ENCODE assay signal across 12 mouse cellular contexts in the genomic region with DNA sequence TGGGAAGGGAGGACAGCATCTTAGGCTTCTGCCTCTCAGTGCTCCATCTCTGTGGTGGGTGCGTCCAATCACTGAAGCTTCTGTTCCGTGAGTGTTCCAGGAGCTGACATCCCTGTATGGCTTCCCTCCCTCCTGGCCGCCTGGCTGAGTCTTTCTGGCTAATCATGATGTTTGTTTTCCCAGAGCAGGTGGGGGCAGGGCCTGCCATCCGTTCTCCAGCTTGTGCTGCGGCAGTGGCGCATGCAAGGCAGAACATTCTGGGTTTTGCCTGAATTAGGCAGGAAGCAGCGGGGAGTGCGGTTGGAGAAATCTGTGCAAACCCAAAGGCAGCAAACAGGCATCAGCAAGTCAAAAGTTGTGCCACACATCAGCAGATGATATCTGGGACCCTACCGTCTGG. TPM values are rescaled to one million over a fixed set of nuclear protein-coding genes. Genes with fewer than 3 reads are reported as not detected.
DNase-seq lines count a peak whose midpoint lies in the region; ATAC-seq and TF ChIP-seq lines count a peak whose summit lies in the region.
"Had no signal": no experiment of that assay in that cellular context is flagged by ENCODE, and none has a peak within 500 bp of the region (broad histone marks: within the 10 kb centered on the region; RNA-seq: fewer than 3 reads in every experiment).

No protein-coding gene starts in this region.

- no peak overlapping the region for H3K4me3 ChIP-seq in heart, embryonic 12.5 days
- no peak overlapping the region for H3K4me3 ChIP-seq in hindbrain, postnatal 0 days (ENCODE audit: low read length)
- no peak overlapping the region for H3K4me3 ChIP-seq in neural tube, embryonic 15.5 days (replicated peaks)

- ATAC-seq in heart, embryonic 12.5 days (ENCODE audit: insufficient number of reproducible peaks, low FRiP score) = 0 out of 2 replicates have a peak, but pooled peaks have one; percentile 9
- 0 out of 2 replicates have a peak, but pooled peaks have one; percentile 24 for ATAC-seq in hindbrain, postnatal 0 days
- ATAC-seq in neural tube, embryonic 15.5 days (ENCODE audit: low FRiP score) = peak; percentile 22; the same call in 1 of the 2 replicates

- peaks cover 44% of the 10 kb centered on the region for H3K4me1 ChIP-seq in heart, embryonic 12.5 days (replicated peaks)
- H3K4me1 ChIP-seq in hindbrain, postnatal 0 days (ENCODE audit: insufficient read depth, low read length) = peaks cover 20% of the 10 kb centered on the region
- peaks cover 20% of the 10 kb centered on the region for H3K4me1 ChIP-seq in neural tube, embryonic 15.5 days

- H3K9ac ChIP-seq in heart, embryonic 12.5 days = no peak overlapping the region
- no peak overlapping the region for H3K9ac ChIP-seq in hindbrain, postnatal 0 days (replicated peaks; ENCODE audit: low read length)
- H3K9ac ChIP-seq in neural tube, embryonic 15.5 days (replicated peaks) = no peak overlapping the region

- DNase-seq in heart, adult 8-10 months (ENCODE audit: low spot score) = no peak
- peak; percentile 31 for DNase-seq in embryo, embryonic 9.5 days (ENCODE audit: extremely low spot score)
- peak; percentile 71 for DNase-seq in hindbrain, postnatal 0 days (ENCODE audit: low spot score)
- no peak for DNase-seq in ovary, adult 18-20 months (ENCODE audit: low spot score)
- DNase-seq in MN1 (ENCODE audit: low spot score) = no peak
- DNase-seq in cerebellum, adult 8-10 months = no peak
- DNase-seq: heart, adult 18-20 months had no signal

- H3K4me2 ChIP-seq in heart, embryonic 12.5 days = no peak overlapping the region
- H3K4me2 ChIP-seq in hindbrain, postnatal 0 days (ENCODE audit: low read depth, low read length) = no peak overlapping the region
- H3K4me2 ChIP-seq in neural tube, embryonic 15.5 days = no peak overlapping the region

- H3K27me3 ChIP-seq in heart, embryonic 12.5 days (replicated peaks) = no peaks in the 10 kb centered on the region
- no peaks in the 10 kb centered on the region for H3K27me3 ChIP-seq in hindbrain, postnatal 0 days (ENCODE audit: insufficient read depth, low read length)
- H3K27me3 ChIP-seq in neural tube, embryonic 15.5 days (replicated peaks) = no peaks in the 10 kb centered on the region

- WGBS in heart, embryonic 12.5 days = 33% methylated on average over 9 of the region's 9 CpGs
- 33% methylated on average over 9 of the region's 9 CpGs for WGBS in hindbrain, postnatal 0 days
- WGBS in neural tube, embryonic 15.5 days = 45% methylated on average over 9 of the region's 9 CpGs

- TF ChIP-seq CTCF in hindbrain, postnatal 0 days (IDR thresholded peaks at IDR 0.05; ENCODE audit: low read depth) = no peak

- H3K27ac ChIP-seq in heart, embryonic 12.5 days (ENCODE audit: poor library complexity, severe bottlenecking) = no peak overlapping the region
- peak overlapping the region; percentile 58 for H3K27ac ChIP-seq in hindbrain, postnatal 0 days
- H3K27ac ChIP-seq in neural tube, embryonic 15.5 days (replicated peaks) = 0 out of 2 replicates have a peak overlapping the region, but pooled peaks have one; percentile 0

- no peaks in the 10 kb centered on the region for H3K36me3 ChIP-seq in heart, embryonic 12.5 days
- H3K36me3 ChIP-seq in hindbrain, postnatal 0 days (ENCODE audit: insufficient read depth, low read length) = no peaks in the 10 kb centered on the region
- H3K36me3 ChIP-seq in neural tube, embryonic 15.5 days = no peaks in the 10 kb centered on the region

- no peaks in the 10 kb centered on the region for H3K9me3 ChIP-seq in heart, embryonic 12.5 days (replicated peaks)
- H3K9me3 ChIP-seq in hindbrain, postnatal 0 days (ENCODE audit: low read length) = no peaks in the 10 kb centered on the region
- H3K9me3 ChIP-seq in neural tube, embryonic 15.5 days (replicated peaks) = no peaks in the 10 kb centered on the region

RNA-seq across cellular contexts. Expression of gene Traf3, which starts 20.9 kb away (rescaled TPM):
- 10.5 and 11.9 TPM in 2 replicates for polyA plus RNA-seq in heart, embryonic 12.5 days (2016; fragmentation: Nextera tagmentation; extraction: Ambion mirVana)
- 10 to 100 TPM; 12.5 to 19.0 (median 15.3) TPM for total RNA-seq in heart, adult 8-10 months (2022)
- total RNA-seq in hindbrain, postnatal 0 days (2014; rRNA removed) = 35.8 and 40.8 TPM in 2 replicates
- polyA plus RNA-seq in hindbrain, postnatal 0 days (2015; fragmentation: Nextera tagmentation; extraction: Ambion mirVana) = 12.9 and 13.7 TPM in 2 replicates
- 16.9 and 19.0 TPM in 2 replicates for polyA plus RNA-seq in neural tube, embryonic 15.5 days (2015; fragmentation: Nextera tagmentation; extraction: Ambion mirVana)

RNA-seq across cellular contexts. Expression of gene 4930595D18Rik, which starts 39.0 kb away (rescaled TPM):
- polyA plus RNA-seq in heart, embryonic 12.5 days (2016; fragmentation: Nextera tagmentation; extraction: Ambion mirVana) = not detected in 2 replicates
- not detected for total RNA-seq in heart, adult 8-10 months (2022)
- total RNA-seq in hindbrain, postnatal 0 days (2014; rRNA removed) = not detected in 2 replicates
- polyA plus RNA-seq in hindbrain, postnatal 0 days (2015; fragmentation: Nextera tagmentation; extraction: Ambion mirVana) = not detected in 2 replicates
- polyA plus RNA-seq in neural tube, embryonic 15.5 days (2015; fragmentation: Nextera tagmentation; extraction: Ambion mirVana) = not detected in 2 replicates
- total RNA-seq: heart, adult 18-20 months; megakaryocyte progenitor cell, adult 5-6 weeks had no signal
- polyA plus RNA-seq: C2C12; limb, embryonic 11.5 days had no signal

Comparison
In these comparisons a context has a peak if more than half of its experiments do, and no peak if none do; other contexts are left out.
1. DNase-seq: peak in embryo, embryonic 9.5 days (single experiment) and hindbrain, postnatal 0 days (single experiment); none in heart, adult 8-10 months (single experiment), ovary, adult 18-20 months (single experiment), MN1 (single experiment) and cerebellum, adult 8-10 months (single experiment).
2. Peak in every context shown above with its lines, with median percentiles within 50 percentile points of each other: ATAC-seq.